Mouse (Mus musculus) retina, postnatal 1 day (tissue): ENCODE results near the gene Rxfp2.

Experiments used
- DNase-seq: peaks from one replicate; pipeline ENCODE4 v3.0.0-alpha.2; 2012

The Rxfp2 gene

GRCm38 (mm10) chr5:150046438-150046837 is 28.0 kb downstream of the Rxfp2 start:
- DNase-seq, result no peak

GRCm38 (mm10) chr5:150049946-150050345 is 31.5 kb downstream of the Rxfp2 start:
- DNase-seq, result peak; percentile 35

DNA sequence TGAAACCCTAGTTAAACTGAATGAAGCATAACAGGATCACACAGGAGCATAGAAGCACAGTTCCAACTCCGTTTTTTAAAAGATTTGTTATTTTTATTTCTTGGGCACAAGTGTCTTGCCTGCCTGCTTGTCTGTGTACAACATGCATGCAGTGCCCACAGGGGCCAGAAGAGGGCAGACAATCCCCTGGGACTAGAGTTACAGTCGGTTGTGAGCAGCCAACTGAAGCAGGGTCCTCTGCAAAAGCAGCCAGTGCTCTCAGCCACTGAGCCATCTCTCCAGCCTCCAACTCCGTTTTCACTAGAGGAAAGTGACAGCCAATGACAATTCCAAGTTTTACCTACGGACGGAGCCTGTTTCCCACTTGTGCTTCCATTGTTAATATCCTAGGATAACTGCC is 33.4 kb downstream of the Rxfp2 start:
- peak; percentile 48 for DNase-seq

DNA sequence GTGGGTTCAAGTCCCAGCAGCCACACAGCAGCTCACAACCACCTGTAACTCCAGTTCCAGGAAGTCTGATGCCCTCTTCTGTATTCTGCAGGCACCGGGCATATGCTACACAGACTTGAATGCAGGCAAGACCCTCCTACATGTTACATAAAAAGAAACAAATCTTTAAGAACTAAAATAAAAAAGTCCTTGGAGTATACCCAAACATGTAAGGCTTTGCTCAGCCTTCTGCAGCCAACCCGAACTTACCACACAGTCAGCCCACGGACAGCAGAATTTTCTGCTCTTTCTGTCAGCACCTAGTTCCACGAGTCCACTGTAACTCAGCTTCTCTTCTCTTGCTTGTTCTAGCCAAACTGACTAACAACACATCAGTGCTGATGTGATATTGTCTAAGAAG is 34.8 kb downstream of the Rxfp2 start:
- DNase-seq, result no peak

GRCm38 (mm10) chr5:150053956-150054355 is 35.5 kb downstream of the Rxfp2 start:
- DNase-seq, result no peak

DNA sequence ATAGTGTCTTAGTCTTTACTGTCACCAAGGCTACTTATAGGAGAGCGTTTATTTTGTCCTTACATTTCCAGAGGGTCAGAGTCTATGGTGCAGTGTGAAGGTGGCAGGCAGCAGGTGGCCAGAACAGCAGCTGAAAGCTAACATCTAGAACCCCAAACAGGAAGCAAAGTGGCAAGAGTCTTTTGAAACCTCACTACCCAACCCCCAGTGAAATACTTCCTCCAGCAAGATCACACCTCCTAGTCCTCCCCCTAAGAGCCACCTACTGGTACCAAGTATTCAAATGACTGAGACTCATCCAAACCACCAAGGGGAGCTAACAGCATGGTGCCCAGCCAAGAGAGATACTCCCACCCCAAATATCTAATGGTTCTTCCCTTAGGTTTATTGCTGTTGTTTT is 36.8 kb downstream of the Rxfp2 start:
- no peak for DNase-seq

DNA sequence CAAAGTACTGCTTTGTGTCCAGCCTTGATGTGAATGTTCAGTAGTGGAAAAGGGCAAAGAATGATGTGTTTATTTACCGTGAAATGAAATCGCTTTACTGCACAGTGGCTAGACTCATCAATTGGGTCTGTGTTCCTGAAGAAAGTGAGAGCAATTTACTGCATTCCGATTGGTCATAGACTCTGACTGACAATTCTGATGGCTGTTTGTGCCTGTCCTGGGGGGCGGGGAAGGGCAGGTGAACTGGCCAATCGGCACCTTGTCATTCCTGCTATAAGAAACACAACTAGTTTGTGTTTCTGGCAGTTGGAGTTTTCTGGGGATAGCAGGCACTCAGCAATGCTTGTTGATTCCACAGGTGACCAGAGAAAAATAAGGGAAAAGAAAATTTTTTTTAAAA is 37.6 kb downstream of the Rxfp2 start:
- DNase-seq, result no peak

DNA sequence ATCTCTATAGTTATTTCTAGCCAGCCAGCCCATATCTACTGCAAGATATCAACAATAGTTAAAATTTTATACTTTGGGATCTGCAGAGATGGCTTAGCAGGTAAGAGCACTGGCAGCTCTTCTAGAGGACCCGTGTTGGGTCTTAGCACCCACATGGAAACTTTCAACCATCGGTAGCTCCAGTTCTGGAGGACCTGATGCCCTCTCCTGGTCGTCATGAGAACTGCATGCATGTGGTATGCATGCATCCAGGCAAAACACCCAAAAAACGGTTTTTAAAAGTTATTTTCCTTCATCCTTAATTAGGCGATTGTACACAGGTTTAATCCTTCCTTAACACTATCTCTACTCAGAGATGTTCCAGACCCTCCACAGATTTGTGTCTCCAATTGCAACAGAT is 40.4 kb downstream of the Rxfp2 start:
- DNase-seq, result no peak

- no peak for DNase-seq
Measured at GRCm38 (mm10) chr5:150059466-150059865, 41.0 kb downstream of the Rxfp2 start.

GRCm38 (mm10) chr5:150061086-150061485 is 42.6 kb downstream of the Rxfp2 start:
- DNase-seq, result no peak

DNA sequence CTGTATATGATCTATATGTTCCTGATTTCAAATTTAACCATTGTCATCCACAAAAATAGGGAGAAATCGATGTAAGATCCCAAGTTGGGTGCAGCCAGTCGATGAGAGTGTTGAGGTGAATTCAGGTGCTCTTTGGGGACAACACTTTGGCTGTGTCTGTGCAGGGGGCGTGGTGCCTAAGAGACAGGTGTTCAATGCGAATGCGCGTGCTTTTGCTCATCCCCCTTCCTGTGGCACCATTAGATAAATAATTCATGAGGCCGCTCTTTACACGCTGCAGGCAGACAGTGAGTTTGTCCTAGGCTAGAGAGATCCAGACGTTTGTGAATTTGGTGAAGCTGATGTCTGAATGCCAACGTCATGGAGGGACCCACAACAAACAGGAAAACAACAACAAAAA is 45.8 kb downstream of the Rxfp2 start:
- DNase-seq, result no peak

GRCm38 (mm10) chr5:150070086-150070485 is 51.6 kb downstream of the Rxfp2 start:
- DNase-seq, result peak; percentile 50

DNA sequence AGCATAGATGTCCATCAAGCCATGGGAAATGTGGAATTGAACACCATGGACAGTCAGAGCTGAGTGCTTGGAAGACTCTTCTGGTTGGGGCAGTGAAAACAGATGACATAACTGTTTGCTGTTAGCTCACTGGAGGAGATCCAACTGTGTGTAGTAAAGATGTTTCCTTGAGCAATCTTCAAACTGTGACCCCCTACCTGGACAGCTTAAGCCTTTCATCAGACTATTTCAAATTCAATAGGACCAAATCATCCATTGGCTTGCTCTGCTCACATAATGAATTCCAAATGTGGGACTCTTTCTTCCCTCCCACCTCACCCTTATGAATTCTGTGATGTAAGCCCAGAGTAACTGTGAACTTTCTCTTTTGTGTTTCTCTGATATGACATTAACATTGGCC is 53.3 kb downstream of the Rxfp2 start:
- no peak for DNase-seq

GRCm38 (mm10) chr5:150079866-150080797 is 61.7 kb downstream of the Rxfp2 start:
- peak; percentile 92 for DNase-seq

DNA sequence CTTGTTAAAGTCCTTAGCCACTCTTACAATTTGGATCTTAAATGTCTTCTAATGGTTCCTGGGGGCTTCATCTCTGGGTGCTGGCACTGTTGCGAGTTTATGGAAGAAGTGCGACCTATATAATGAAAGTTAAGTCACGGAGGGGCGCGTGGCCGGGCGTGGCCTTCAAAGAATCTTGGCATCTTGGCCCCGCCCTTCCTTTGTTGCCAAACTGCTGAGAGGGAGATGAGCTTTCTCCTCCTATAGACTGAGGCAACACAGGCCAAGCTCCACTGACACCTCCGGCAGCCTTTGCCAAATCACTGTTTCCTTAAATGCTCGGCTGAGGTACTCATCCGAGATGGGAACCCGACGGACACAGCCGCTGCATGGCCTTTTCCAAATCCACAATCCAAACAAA is 64.2 kb downstream of the Rxfp2 start:
- DNase-seq, result no peak

DNA sequence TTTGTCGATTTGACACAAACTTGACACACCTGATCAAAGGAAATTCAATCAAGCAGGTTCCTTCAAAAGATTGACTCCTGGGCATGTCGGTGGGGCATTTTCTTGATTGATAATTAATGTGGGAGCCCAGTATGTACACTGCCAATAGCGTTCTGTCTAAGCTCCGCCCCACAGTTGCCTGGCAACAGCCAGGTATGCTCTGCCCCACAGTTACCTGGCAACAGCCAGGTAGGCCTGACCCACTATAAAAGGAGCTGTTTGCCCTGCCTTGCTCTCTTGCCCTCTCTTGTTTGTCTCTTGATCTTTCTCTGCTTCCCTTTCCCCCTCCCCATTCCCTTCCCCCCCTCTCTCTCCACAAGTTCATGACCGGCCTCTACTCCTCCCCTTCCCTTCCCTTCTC is 64.7 kb downstream of the Rxfp2 start:
- DNase-seq, result no peak

- peak; percentile 71 for DNase-seq
Measured at GRCm38 (mm10) chr5:150097620-150098019, 79.1 kb downstream of the Rxfp2 start.

DNA sequence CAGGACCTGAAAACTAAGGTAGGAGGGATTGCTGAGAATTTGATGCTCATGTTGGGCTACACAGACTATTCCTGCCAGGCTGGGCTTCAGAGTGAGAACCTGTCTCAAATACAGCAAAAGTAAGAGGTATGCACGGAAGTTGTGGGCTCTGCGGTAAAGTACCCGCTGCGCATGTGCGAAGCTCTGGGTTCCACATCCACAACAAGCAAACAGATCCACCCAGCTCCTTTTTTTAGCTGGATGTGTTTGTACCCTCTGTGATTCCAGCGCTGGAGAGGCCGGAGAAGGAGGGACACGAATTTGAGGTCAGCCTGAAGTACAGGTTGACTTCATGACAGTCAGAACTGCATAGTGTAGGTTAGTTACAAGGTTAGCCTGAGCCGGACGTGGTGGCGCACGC is 80.3 kb downstream of the Rxfp2 start:
- DNase-seq, result no peak

DNA sequence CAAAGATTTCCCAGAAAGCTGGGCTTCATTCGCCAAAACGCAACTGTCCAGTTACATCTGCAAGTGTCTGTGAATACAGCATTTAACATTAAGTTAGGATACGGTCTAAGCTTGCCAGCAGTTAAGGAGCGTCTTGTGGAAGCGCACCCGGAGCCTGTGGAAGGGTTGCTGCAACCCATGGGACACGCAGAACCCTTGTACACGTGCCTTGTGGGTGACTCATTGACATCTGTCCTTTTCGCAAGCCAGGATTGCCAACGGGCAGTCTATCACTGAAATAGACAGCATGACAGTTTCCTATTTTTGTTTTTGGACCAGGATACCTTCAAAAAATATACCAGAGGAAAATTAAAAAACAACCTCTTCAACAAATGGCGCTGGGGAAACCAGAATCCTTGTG is 83.3 kb downstream of the Rxfp2 start:
- DNase-seq, result no peak

GRCm38 (mm10) chr5:150106358-150106757 is 87.9 kb downstream of the Rxfp2 start:
- DNase-seq, result no peak

DNA sequence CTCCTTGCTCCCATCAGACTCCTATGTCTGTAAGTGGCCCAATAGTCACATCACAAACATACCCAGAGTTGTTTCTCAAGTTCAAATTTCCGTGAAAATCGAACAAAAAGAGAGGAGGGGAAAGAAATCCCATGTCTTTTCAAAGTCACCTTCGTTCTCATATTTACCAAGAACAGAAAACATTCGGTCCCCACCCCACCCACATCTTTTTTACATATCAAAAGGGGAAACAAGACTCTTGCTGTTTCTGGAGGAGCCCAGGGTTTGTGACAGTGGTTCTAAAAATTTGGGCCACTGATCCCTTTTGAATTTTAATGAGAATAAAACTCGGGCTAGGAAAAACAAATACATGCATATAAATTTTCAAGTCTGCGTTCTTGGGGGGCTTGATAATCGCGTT is 92.8 kb downstream of the Rxfp2 start:
- no peak for DNase-seq

- peak; percentile 33 for DNase-seq
Measured at GRCm38 (mm10) chr5:150114007-150114406, 95.5 kb downstream of the Rxfp2 start.

- DNase-seq, result no peak
Measured at GRCm38 (mm10) chr5:150114778-150115177, 96.3 kb downstream of the Rxfp2 start.

DNA sequence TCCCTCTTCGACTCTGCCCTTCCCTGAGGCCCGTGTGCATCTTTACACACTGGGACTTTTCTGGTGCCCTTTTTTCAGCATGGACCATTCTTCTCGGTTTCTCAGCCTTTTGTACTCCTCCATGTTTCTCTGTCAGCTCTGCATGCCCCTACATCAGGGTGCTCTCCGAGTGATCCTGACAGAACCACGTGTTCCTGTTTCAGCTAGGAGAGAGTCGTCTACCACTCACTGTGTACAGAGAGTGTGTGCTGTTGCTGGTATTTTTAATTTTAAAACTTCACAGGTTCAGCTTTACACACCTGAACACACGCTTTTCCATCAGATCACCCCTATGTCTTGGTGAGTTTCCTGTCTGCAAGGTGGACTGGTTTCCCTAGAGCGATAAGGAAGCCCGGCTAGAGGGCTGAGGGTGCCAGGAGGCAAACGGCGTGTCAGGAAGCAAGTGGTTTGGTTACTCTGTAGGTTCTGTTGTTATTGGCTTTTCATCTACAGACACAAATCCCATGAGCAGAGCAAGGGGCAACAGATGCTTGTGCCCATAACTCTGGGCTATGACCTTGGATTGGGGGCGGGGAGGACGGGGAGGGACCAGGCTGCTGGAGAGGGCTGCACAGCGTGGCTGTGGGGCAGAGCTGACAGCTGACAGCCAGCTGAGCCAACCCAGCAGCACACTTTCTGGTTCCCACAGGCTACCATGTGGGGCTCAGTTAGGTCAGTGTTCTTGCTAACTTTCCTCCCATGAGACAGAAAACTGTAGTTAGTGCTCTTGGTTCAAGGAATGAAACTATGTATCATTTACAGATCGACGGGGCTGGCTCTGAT is 97.0 kb downstream of the Rxfp2 start:
- DNase-seq, result peak; percentile 65
